Mouse (Mus musculus) hindbrain, embryonic 14.5 days (tissue): ENCODE data around the gene Sgf29. TPM values are rescaled to one million over a fixed set of nuclear protein-coding genes. Genes with fewer than 3 reads are reported as not detected.

ENCODE experiments used
- ATAC-seq: fragments of 200-750 bp; cut with Nextera tagmentation; 2 replicates; pipeline ENCODE4 v1.8.0; 2017; ENCODE audit warnings: moderate number of reproducible peaks, mild to moderate bottlenecking, moderate TSS enrichment, moderate library complexity; ENCODE audit not compliant: low FRiP score
- DNase-seq: peaks from one replicate; pipeline ENCODE4 v3.0.0-alpha.2; 2015; ENCODE audit warnings: low spot score
- H3K27ac ChIP-seq: fragments of 300-500 bp; sonication (generic); 2 replicates; pipeline ENCODE4 v1.5.1; 2014; ENCODE audit warnings: mild to moderate bottlenecking, moderate library complexity
- H3K27me3 ChIP-seq: fragments of 300-500 bp; sonication (generic); 2 replicates; pipeline ENCODE4 v1.6.1; 2014; ENCODE audit warnings: mild to moderate bottlenecking, low read length, mixed read lengths; ENCODE audit not compliant: control insufficient read depth, insufficient read depth
- H3K36me3 ChIP-seq: fragments of 300-500 bp; sonication (generic); replicated peaks from 2 replicates; pipeline ENCODE4 v1.6.1; 2014; ENCODE audit not compliant: control insufficient read depth, insufficient read depth
- H3K4me1 ChIP-seq: fragments of 300-500 bp; sonication (generic); replicated peaks from 2 replicates; pipeline ENCODE4 v1.6.1; 2014; ENCODE audit warnings: antibody characterized with exemption, low read length, mixed read lengths; ENCODE audit not compliant: control insufficient read depth, insufficient read depth
- H3K4me2 ChIP-seq: fragments of 300-500 bp; sonication (generic); replicated peaks from 2 replicates; pipeline ENCODE4 v1.6.1; 2014; ENCODE audit warnings: mild to moderate bottlenecking, moderate library complexity
- H3K4me3 ChIP-seq: fragments of 300-500 bp; sonication (generic); replicated peaks from 2 replicates; pipeline ENCODE4 v1.5.1; 2014; ENCODE audit warnings: mild to moderate bottlenecking, low read length
- H3K9ac ChIP-seq: fragments of 300-500 bp; sonication (generic); 2 replicates; pipeline ENCODE4 v1.6.1; 2014
- H3K9me3 ChIP-seq: fragments of 300-500 bp; sonication (generic); 2 replicates; pipeline ENCODE4 v1.6.1; 2016; ENCODE audit warnings: low read length; ENCODE audit not compliant: control insufficient read depth
- WGBS: fragments of 180-500 bp; shearing (Covaris S2); extraction: QIAGEN DNeasy Blood & Tissue Kit; methylation state at CpG from one replicate; pipeline ENCODE4 v1.1.7; 2014; 5-methylcytosine and 5-hydroxymethylcytosine counted together
- polyA plus RNA-seq: library from polyadenylated mRNA; unstranded; fragments of >200 nt; fragmentation: Nextera tagmentation; extraction: Ambion mirVana; gene quantifications from 2 replicates; pipeline ENCODE4 v1.2.1, GENCODE M21; 2014

Gene Sgf29
- polyA plus RNA-seq, 1 experiment from 2014 or later: 61.1 TPM

GRCm38 (mm10) chr7:126691676-126692075, 42.6 kb downstream of the Sgf29 start:
- Histone ChIP-seq H3K9me3 (no peaks in the 10 kb centered on the region), H3K4me1 (peaks cover 9% of the 10 kb centered on the region), H3K27me3 (no peaks in the 10 kb centered on the region), H3K36me3 (peaks cover 29% of the 10 kb centered on the region), H3K9ac (no peak overlapping the region), H3K27ac (no peak overlapping the region), H3K4me2 (no peak overlapping the region), H3K4me3 (no peak overlapping the region)
- DNase-seq (no peak), ATAC-seq (no peak)
- WGBS: 97% methylated on average over 4 of the region's 5 CpGs

GRCm38 (mm10) chr7:126692426-126692825, 43.3 kb downstream of the Sgf29 start:
- 97% methylated on average over 26 of the region's 26 CpGs for WGBS
- H3K4me3 ChIP-seq: no peak overlapping the region

GRCm38 (mm10) chr7:126693256-126693655, 44.1 kb downstream of the Sgf29 start:
- Histone ChIP-seq H3K9me3 (no peaks in the 10 kb centered on the region), H3K27me3 (no peaks in the 10 kb centered on the region), H3K4me1 (peaks cover 17% of the 10 kb centered on the region), H3K4me3 (no peak overlapping the region), H3K27ac (no peak overlapping the region), H3K4me2 (peak overlapping the region; percentile 68), H3K9ac (no peak overlapping the region), H3K36me3 (peaks cover 40% of the 10 kb centered on the region)
- ATAC-seq (no peak), DNase-seq (peak; percentile 89)
- 30% methylated on average over 3 of the region's 3 CpGs for WGBS

More at GRCm38 (mm10) chr7:126692426-126692825, 43.3 kb downstream of the Sgf29 start:
- Histone ChIP-seq H3K27me3 (no peaks in the 10 kb centered on the region), H3K9ac (no peak overlapping the region), H3K27ac (no peak overlapping the region), H3K36me3 (peaks cover 32% of the 10 kb centered on the region), H3K4me2 (no peak overlapping the region), H3K4me1 (peaks cover 17% of the 10 kb centered on the region), H3K9me3 (no peaks in the 10 kb centered on the region)
- DNase-seq (no peak), ATAC-seq (no peak)

- no peak overlapping the region for H3K9ac ChIP-seq
- 91% methylated on average over 7 of the region's 7 CpGs for WGBS
- H3K9me3 ChIP-seq: no peaks in the 10 kb centered on the region
- DNase-seq (no peak), ATAC-seq (no peak)
- no peak overlapping the region for H3K4me3 ChIP-seq
- H3K27me3 ChIP-seq: no peaks in the 10 kb centered on the region
- H3K4me2 ChIP-seq: peak overlapping the region; percentile 68
- no peak overlapping the region for H3K27ac ChIP-seq
- peaks cover 17% of the 10 kb centered on the region for H3K4me1 ChIP-seq
- peaks cover 43% of the 10 kb centered on the region for H3K36me3 ChIP-seq
These were observed 44.7 kb downstream of the Sgf29 start for GRCm38 (mm10) chr7:126693781-126694180.

- Histone ChIP-seq H3K27me3 (no peaks in the 10 kb centered on the region), H3K9me3 (no peaks in the 10 kb centered on the region), H3K4me2 (peak overlapping the region; percentile 68), H3K36me3 (peaks cover 50% of the 10 kb centered on the region), H3K27ac (0 out of 2 replicates have a peak overlapping the region, but pooled peaks have one; percentile 91), H3K4me3 (peak overlapping the region; percentile 67), H3K9ac (peak overlapping the region; percentile 81), H3K4me1 (peaks cover 17% of the 10 kb centered on the region)
- 14% methylated on average over 10 of the region's 10 CpGs for WGBS
- DNase-seq (no peak), ATAC-seq (no peak)
These were observed 45.4 kb downstream of the Sgf29 start for GRCm38 (mm10) chr7:126694441-126695051.

GRCm38 (mm10) chr7:126695210-126695611, 46.1 kb downstream of the Sgf29 start, which contains the start of gene Bola2:
TSS of gene Bola2 (plus strand) at chr7:126695401.
- WGBS: 1% methylated on average over 31 of the region's 31 CpGs
- Histone ChIP-seq H3K4me2 (peak within 1 kb of the TSS; percentile 68), H3K4me3 (peak within 1 kb of the TSS; percentile 67), H3K36me3 (peaks cover 50% of the 10 kb centered on the region), H3K9ac (peak within 1 kb of the TSS; percentile 81), H3K27ac (peak within 1 kb of the TSS; percentile 91), H3K27me3 (no peaks in the 10 kb centered on the region), H3K9me3 (no peaks in the 10 kb centered on the region), H3K4me1 (peaks cover 17% of the 10 kb centered on the region)
- ATAC-seq (peak; percentile 25), DNase-seq (peak; percentile 31)

- DNase-seq (peak; percentile 98), ATAC-seq (peak; percentile 96)
- Histone ChIP-seq H3K9me3 (no peaks in the 10 kb centered on the region), H3K9ac (peak within 1 kb of the TSS; percentile 81), H3K36me3 (peaks cover 51% of the 10 kb centered on the region), H3K27ac (peak within 1 kb of the TSS; percentile 91), H3K4me1 (peaks cover 17% of the 10 kb centered on the region), H3K27me3 (no peaks in the 10 kb centered on the region), H3K4me2 (peak within 1 kb of the TSS; percentile 68), H3K4me3 (peak within 1 kb of the TSS; percentile 67)
- WGBS: under 1% methylated on average over 40 of the region's 40 CpGs
These were observed 46.6 kb downstream of the Sgf29 start, which contains the start of gene Slx1b for GRCm38 (mm10) chr7:126695631-126696207. TSS of gene Slx1b (minus strand) at chr7:126695784.

GRCm38 (mm10) chr7:126696303-126696702, 47.2 kb downstream of the Sgf29 start:
- no peaks in the 10 kb centered on the region for H3K9me3 ChIP-seq
- H3K9ac ChIP-seq: peak overlapping the region; percentile 74
- H3K4me2 ChIP-seq: peak overlapping the region; percentile 63
- DNase-seq (no peak), ATAC-seq (no peak)
- H3K36me3 ChIP-seq: peaks cover 46% of the 10 kb centered on the region
- WGBS: 3% methylated on average over 17 of the region's 17 CpGs
- peaks cover 21% of the 10 kb centered on the region for H3K4me1 ChIP-seq
- no peaks in the 10 kb centered on the region for H3K27me3 ChIP-seq
- H3K4me3 ChIP-seq: peak overlapping the region; percentile 67
- no peak overlapping the region for H3K27ac ChIP-seq

GRCm38 (mm10) chr7:126696886-126697285, 47.8 kb downstream of the Sgf29 start:
- peak overlapping the region; percentile 63 for H3K4me2 ChIP-seq
- H3K9ac ChIP-seq: peak overlapping the region; percentile 74
- DNase-seq: no peak
- H3K36me3 ChIP-seq: peaks cover 40% of the 10 kb centered on the region
- H3K4me1 ChIP-seq: peaks cover 26% of the 10 kb centered on the region
- peak overlapping the region; percentile 67 for H3K4me3 ChIP-seq
- H3K27me3 ChIP-seq: no peaks in the 10 kb centered on the region
- H3K9me3 ChIP-seq: no peaks in the 10 kb centered on the region
- WGBS: 72% methylated on average over 3 of the region's 3 CpGs
- no peak for ATAC-seq
- no peak overlapping the region for H3K27ac ChIP-seq
